In the genomic region with DNA sequence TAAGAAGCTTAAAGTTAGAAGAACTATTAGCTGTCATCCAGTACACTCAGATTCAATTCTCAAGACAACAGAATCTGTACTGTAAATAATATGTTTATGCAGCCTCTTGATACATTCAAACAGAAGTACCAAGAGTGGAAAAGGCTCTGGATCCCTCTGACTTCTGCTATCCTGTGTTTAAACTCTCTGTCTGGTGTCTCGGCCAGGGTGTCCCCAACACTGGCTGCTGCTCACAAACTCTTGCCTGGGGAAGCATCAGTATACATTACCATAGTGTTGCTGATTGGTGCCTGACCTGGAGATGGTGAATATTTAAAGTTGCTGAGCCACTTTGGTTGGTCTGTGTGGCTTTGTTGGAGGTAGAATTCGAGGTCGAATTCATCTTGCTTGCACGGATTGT, we compare ENCODE assay signal across 32 mouse cellular contexts. TPM values are rescaled to one million over a fixed set of nuclear protein-coding genes. Genes with fewer than 3 reads are reported as not detected.
DNase-seq lines count a peak whose midpoint lies in the region; ATAC-seq and TF ChIP-seq lines count a peak whose summit lies in the region.
"Had no signal": no experiment of that assay in that cellular context is flagged by ENCODE, and none has a peak within 500 bp of the region (broad histone marks: within the 10 kb centered on the region; RNA-seq: fewer than 3 reads in every experiment).

No protein-coding gene starts in this region.

- TF ChIP-seq EP300 in liver, postnatal 0 days (IDR thresholded peaks at IDR 0.05; ENCODE audit: low read depth): no peak

- ATAC-seq in heart, embryonic 12.5 days (ENCODE audit: insufficient number of reproducible peaks, low FRiP score): no peak
- ATAC-seq in lung, embryonic 14.5 days (ENCODE audit: insufficient read depth): peak; percentile 54; the same call in 1 of the 2 replicates
- no peak for ATAC-seq in neural tube, embryonic 13.5 days (ENCODE audit: low read depth)
- no peak for ATAC-seq in liver, postnatal 0 days
- ATAC-seq: forebrain, embryonic 14.5 days; intestine, postnatal 0 days; liver, embryonic 12.5 days had no signal

- 0 out of 2 replicates have a peak overlapping the region, but pooled peaks have one; percentile 25 for H3K4me2 ChIP-seq in heart, embryonic 12.5 days
- 0 out of 2 replicates have a peak overlapping the region, but pooled peaks have one; percentile 21 for H3K4me2 ChIP-seq in lung, embryonic 14.5 days
- no peak overlapping the region for H3K4me2 ChIP-seq in neural tube, embryonic 13.5 days
- H3K4me2 ChIP-seq in liver, postnatal 0 days (ENCODE audit: low read depth, low read length): no peak overlapping the region
- H3K4me2 ChIP-seq: embryonic facial prominence, embryonic 12.5 days; hindbrain, embryonic 14.5 days; liver, embryonic 12.5 days; neural tube, embryonic 15.5 days; stomach, embryonic 15.5 days had no signal

- intact Hi-C loops in heart, postnatal 10 days (cut with DNase I): no loop called here

- peaks cover 70% of the 10 kb centered on the region for H3K4me1 ChIP-seq in heart, embryonic 12.5 days (replicated peaks)
- H3K4me1 ChIP-seq in lung, embryonic 14.5 days (ENCODE audit: insufficient read depth): 0 out of 2 replicates have a peak, but pooled peaks cover 4% of the 10 kb centered on the region
- H3K4me1 ChIP-seq in neural tube, embryonic 13.5 days (replicated peaks): 0 out of 2 replicates have a peak, but pooled peaks cover 5% of the 10 kb centered on the region
- peaks cover 4% of the 10 kb centered on the region; the same call in 1 of the 2 replicates for H3K4me1 ChIP-seq in liver, postnatal 0 days (ENCODE audit: insufficient read depth)
- H3K4me1 ChIP-seq: embryonic facial prominence, embryonic 12.5 days; liver, embryonic 12.5 days; midbrain, embryonic 10.5 days; neural tube, embryonic 15.5 days; stomach, embryonic 15.5 days had no signal

- H3K27ac ChIP-seq in heart, embryonic 12.5 days (ENCODE audit: poor library complexity, severe bottlenecking): peak overlapping the region; percentile 82
- peak overlapping the region; percentile 9 for H3K27ac ChIP-seq in lung, embryonic 14.5 days (ENCODE audit: low read depth)
- H3K27ac ChIP-seq in neural tube, embryonic 13.5 days (replicated peaks): no peak overlapping the region
- H3K27ac ChIP-seq in liver, postnatal 0 days (ENCODE audit: low read depth): no peak overlapping the region
- H3K27ac ChIP-seq: embryonic facial prominence, embryonic 12.5 days; hindbrain, embryonic 14.5 days; liver, embryonic 12.5 days; midbrain, embryonic 10.5 days; neural tube, embryonic 15.5 days; stomach, embryonic 15.5 days had no signal

- H3K9me3 ChIP-seq in heart, embryonic 12.5 days (replicated peaks): peaks cover 3% of the 10 kb centered on the region; the same call in 1 of the 2 replicates
- no peaks in the 10 kb centered on the region for H3K9me3 ChIP-seq in lung, embryonic 14.5 days (ENCODE audit: low read depth, low read length)
- H3K9me3 ChIP-seq in neural tube, embryonic 13.5 days: peaks cover 3% of the 10 kb centered on the region; the same call in 1 of the 2 replicates
- H3K9me3 ChIP-seq in liver, postnatal 0 days (ENCODE audit: low read length): no peaks in the 10 kb centered on the region
- H3K9me3 ChIP-seq: liver, embryonic 12.5 days; midbrain, embryonic 10.5 days; neural tube, embryonic 15.5 days; stomach, embryonic 15.5 days had no signal

- 61% methylated on average over 4 of the region's 4 CpGs for WGBS in heart, embryonic 12.5 days
- 43% methylated on average over 4 of the region's 4 CpGs for whole genome bisulfite sequencing in lung, embryonic 14.5 days
- WGBS in neural tube, embryonic 13.5 days: 74% methylated on average over 4 of the region's 4 CpGs
- WGBS in liver, postnatal 0 days (ENCODE audit: insufficient replicate concordance): 50% methylated on average over 4 of the region's 4 CpGs

- H3K36me3 ChIP-seq in heart, embryonic 12.5 days: peaks cover 4% of the 10 kb centered on the region; the same call in 1 of the 2 replicates
- H3K36me3 ChIP-seq in lung, embryonic 14.5 days (ENCODE audit: insufficient read depth): no peaks in the 10 kb centered on the region
- H3K36me3 ChIP-seq in neural tube, embryonic 13.5 days: no peaks in the 10 kb centered on the region
- no peaks in the 10 kb centered on the region for H3K36me3 ChIP-seq in liver, postnatal 0 days (replicated peaks; ENCODE audit: insufficient read depth, low read length)
- H3K36me3 ChIP-seq: embryonic facial prominence, embryonic 12.5 days; liver, embryonic 12.5 days; midbrain, embryonic 10.5 days; neural tube, embryonic 15.5 days; stomach, embryonic 15.5 days had no signal

- no peak overlapping the region for H3K9ac ChIP-seq in heart, embryonic 12.5 days
- H3K9ac ChIP-seq in lung, embryonic 14.5 days: no peak overlapping the region
- H3K9ac ChIP-seq in neural tube, embryonic 13.5 days: 0 out of 2 replicates have a peak overlapping the region, but pooled peaks have one; percentile 17
- H3K9ac ChIP-seq in liver, postnatal 0 days (replicated peaks): no peak overlapping the region
- H3K9ac ChIP-seq: embryonic facial prominence, embryonic 12.5 days; hindbrain, embryonic 14.5 days; liver, embryonic 12.5 days; neural tube, embryonic 15.5 days; stomach, embryonic 15.5 days had no signal

- no peaks in the 10 kb centered on the region for H3K27me3 ChIP-seq in heart, embryonic 12.5 days (replicated peaks)
- peaks cover 23% of the 10 kb centered on the region for H3K27me3 ChIP-seq in lung, embryonic 14.5 days (ENCODE audit: insufficient read depth, low read length)
- peaks cover 53% of the 10 kb centered on the region for H3K27me3 ChIP-seq in neural tube, embryonic 13.5 days
- peaks cover 41% of the 10 kb centered on the region for H3K27me3 ChIP-seq in liver, postnatal 0 days (ENCODE audit: insufficient read depth, low read length)

- TF ChIP-seq CTCF in lung, embryonic 14.5 days (IDR thresholded peaks at IDR 0.05; ENCODE audit: low read depth): no peak
- TF ChIP-seq CTCF in liver, postnatal 0 days (IDR thresholded peaks at IDR 0.05; ENCODE audit: low read depth): no peak

- no peak overlapping the region for H3K4me3 ChIP-seq in heart, embryonic 12.5 days
- H3K4me3 ChIP-seq in lung, embryonic 14.5 days (ENCODE audit: low read depth, low read length): no peak overlapping the region
- no peak overlapping the region for H3K4me3 ChIP-seq in neural tube, embryonic 13.5 days
- no peak overlapping the region for H3K4me3 ChIP-seq in liver, postnatal 0 days (ENCODE audit: low read depth, low read length)
- H3K4me3 ChIP-seq: embryonic facial prominence, embryonic 12.5 days; liver, embryonic 12.5 days; midbrain, embryonic 10.5 days; neural tube, embryonic 15.5 days; stomach, embryonic 15.5 days had no signal

- no peak for DNase-seq in heart, postnatal 10 days
- DNase-seq in lung, embryonic 14.5 days: no peak
- no peak for DNase-seq in lung, postnatal 14 days
- no peak for DNase-seq in neural tube, embryonic 10.5 days (ENCODE audit: extremely low spot score, low spot score)
- DNase-seq in liver, postnatal 0 days: no peak
- DNase-seq: B cell, adult 2 months; cerebellum, adult 11-12 months; cerebellum, adult 9-11 months; embryo, embryonic 11 days; gastrocnemius, postnatal 36 days; kidney, adult 9 months; layer of hippocampus, postnatal 36 days; left cerebral cortex, postnatal 4 days; retina, postnatal 1 day; right cerebral cortex, postnatal 14 days; thymus, postnatal 25 days had no signal

RNA-seq across cellular contexts. Expression of gene Nkx2-5, which starts 17.0 kb away (rescaled TPM):
- 200 and 212 TPM in 2 replicates for polyA plus RNA-seq in heart, embryonic 12.5 days (2016; fragmentation: Nextera tagmentation; extraction: Ambion mirVana)
- total RNA-seq in heart, postnatal 10 days (2021): 10 to 100 TPM; 77.5 to 93.1 TPM
- 0.24 and 1.6 TPM in 2 replicates for polyA plus RNA-seq in lung, embryonic 14.5 days (2014; fragmentation: Nextera tagmentation; extraction: Ambion mirVana)
- polyA plus RNA-seq in neural tube, embryonic 13.5 days (2015; fragmentation: Nextera tagmentation; extraction: Ambion mirVana): 0.66 TPM in 1 of 2 replicates, not detected in the other
- not detected in 2 replicates for polyA plus RNA-seq in liver, postnatal 0 days (2015; fragmentation: Nextera tagmentation; extraction: Ambion mirVana)
- total RNA-seq: adrenal gland, adult 18-20 months; adrenal gland, postnatal 25 days; gastrocnemius, postnatal 36 days; hematopoietic stem cell, adult 5-6 weeks; layer of hippocampus, postnatal 36 days; left cerebral cortex, postnatal 4 days; megakaryocyte progenitor cell, adult 5-6 weeks; midbrain, postnatal 0 days had no signal
- polyA plus RNA-seq: forebrain, embryonic 14.5 days; hindbrain, embryonic 14.5 days; large intestine, adult 2 months; midbrain, embryonic 10.5 days; midbrain, postnatal 0 days; neural tube, embryonic 15.5 days had no signal

RNA-seq across cellular contexts. Expression of gene Kifc5b, which starts 55.1 kb away (rescaled TPM):
- polyA plus RNA-seq in heart, embryonic 12.5 days (2016; fragmentation: Nextera tagmentation; extraction: Ambion mirVana): 5.2 and 5.7 TPM in 2 replicates
- total RNA-seq in heart, postnatal 10 days (2021): 1 to 10 TPM; 3.9 to 4.1 TPM
- 6.3 and 9.6 TPM in 2 replicates for polyA plus RNA-seq in lung, embryonic 14.5 days (2014; fragmentation: Nextera tagmentation; extraction: Ambion mirVana)
- polyA plus RNA-seq in neural tube, embryonic 13.5 days (2015; fragmentation: Nextera tagmentation; extraction: Ambion mirVana): 2.5 and 3.2 TPM in 2 replicates
- 1.6 and 2.7 TPM in 2 replicates for polyA plus RNA-seq in liver, postnatal 0 days (2015; fragmentation: Nextera tagmentation; extraction: Ambion mirVana)

Comparison
In these comparisons a context has a peak if more than half of its experiments do, and no peak if none do; other contexts are left out.
1. H3K27ac ChIP-seq: peak in heart, embryonic 12.5 days (single experiment) and lung, embryonic 14.5 days (single experiment); none in neural tube, embryonic 13.5 days (single experiment) and liver, postnatal 0 days (single experiment).
2. H3K4me2 ChIP-seq: peak in heart, embryonic 12.5 days (single experiment) and lung, embryonic 14.5 days (single experiment); none in neural tube, embryonic 13.5 days (single experiment) and liver, postnatal 0 days (single experiment).
3. RNA of gene Nkx2-5, which starts 17.0 kb away (polyA plus RNA-seq): 200 to 212 TPM in heart, embryonic 12.5 days; 0.66 TPM in neural tube, embryonic 13.5 days, 0.24 to 1.6 TPM in lung, embryonic 14.5 days and not detected in liver, postnatal 0 days; every median in the first group is over 10 times any median in the second.